Mouse (Mus musculus) liver, adult 2 months (tissue): ENCODE data around the gene Akr1b10.

ENCODE experiments used
- CTCF ChIP-seq: fragments of 200-500 bp; IDR thresholded peaks from 2 replicates; pipeline ENCODE4 v1.5.1; 2011; ENCODE audit warnings: low read depth, low read length, control low read depth
- POLR2A ChIP-seq: fragments of 200-500 bp; IDR thresholded peaks from 2 replicates; pipeline ENCODE4 v1.6.1; 2011; ENCODE audit warnings: low read length, control low read depth; ENCODE audit not compliant: insufficient read depth; ENCODE audit errors: extremely low read depth

DNA sequence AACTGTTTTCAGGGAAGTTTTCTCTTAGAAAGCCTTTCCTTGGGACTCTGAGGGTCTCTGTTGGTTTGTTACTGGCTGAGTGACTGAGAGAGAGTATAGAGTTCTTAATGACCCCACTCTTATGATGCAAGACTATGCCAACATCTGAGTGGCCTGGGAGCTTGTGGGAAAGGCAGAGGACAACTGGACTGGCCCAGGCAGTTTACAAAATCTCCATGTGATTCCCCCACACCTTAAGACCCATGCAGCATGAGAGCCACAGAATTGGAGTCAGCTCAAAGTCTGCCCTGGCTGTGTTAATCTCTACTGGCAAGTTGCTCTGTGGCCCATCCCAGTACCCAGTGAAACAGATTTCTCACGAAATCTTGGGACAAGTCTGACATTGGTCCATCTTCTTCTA, 28.7 kb downstream of the Akr1b10 start:
- TF ChIP-seq POLR2A (no peak), CTCF (no peak)
